Mouse (Mus musculus) frontal cortex, postnatal 14 days (tissue): Measurements from ENCODE around the gene Sat1.

ENCODE experiments used
- DNase-seq, 2 experiments: peaks; one replicate each; pipeline ENCODE4 v3.0.0; 2022; ENCODE audit warnings: low spot score in 2 of 2

Gene Sat1

DNA sequence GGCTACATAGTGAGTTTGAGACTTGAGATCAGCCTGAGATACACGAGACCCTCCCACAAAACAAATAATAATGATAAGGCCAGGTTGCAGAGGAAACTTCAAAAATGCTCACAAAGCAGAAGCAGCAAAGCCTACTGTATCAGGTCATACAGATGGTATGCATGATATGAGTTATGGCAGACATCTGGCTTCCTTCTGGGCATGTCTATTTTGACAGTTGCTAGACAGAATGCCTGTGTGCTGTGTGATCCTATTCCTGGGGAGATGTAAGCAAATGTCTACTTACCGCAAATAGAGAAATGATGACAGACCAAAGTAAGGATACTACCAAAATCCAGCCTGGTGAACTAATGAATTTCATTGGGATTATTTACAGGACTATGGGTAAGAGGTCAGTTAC, 49.9 kb downstream of the Sat1 start:
- no peak for DNase-seq

DNA sequence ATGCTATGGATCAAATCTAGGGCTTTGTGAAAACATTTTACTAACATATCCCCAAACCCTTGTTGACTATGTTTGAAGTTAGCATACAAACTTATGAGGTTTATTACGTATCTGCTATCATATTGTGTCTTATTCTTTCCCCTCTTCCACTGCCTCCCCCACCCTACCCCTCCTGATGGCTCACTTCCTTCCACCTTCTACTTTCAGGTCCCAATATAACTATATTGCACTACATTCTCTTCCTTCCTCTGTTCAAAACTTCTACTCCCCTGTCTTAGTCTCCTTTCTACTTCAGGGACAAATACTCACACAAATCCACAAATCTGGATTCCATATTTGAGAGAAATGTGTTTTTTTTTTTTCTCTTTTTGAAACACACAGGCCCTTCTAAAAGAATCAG, 52.7 kb downstream of the Sat1 start:
- no peak for DNase-seq
